Mouse (Mus musculus) lung, postnatal 0 days (tissue): ENCODE measurements at regions not wholly inside any gene's neighbourhood (a gene's known extent, or its start where the extent isn't known, plus 50 kb on each side); places are given as distances from the start of the nearest gene placed in this dataset.

Source experiments
- CTCF ChIP-seq: IDR thresholded peaks from 2 replicates; pipeline ENCODE4 v1.5.1; 2016; ENCODE audit warnings: antibody characterized with exemption, mild to moderate bottlenecking
- EP300 ChIP-seq: IDR thresholded peaks from 2 replicates; pipeline ENCODE4 v1.6.1; 2016; ENCODE audit warnings: antibody characterized with exemption, mild to moderate bottlenecking, control low read depth

GRCm38 (mm10) chr8:17700362-17700761, 1277.7 kb downstream of the Defb40 start:
- TF ChIP-seq CTCF (no peak), EP300 (no peak)
